Mouse (Mus musculus): ENCODE results near the gene Mbd5.

Mbd5 gene

DNA sequence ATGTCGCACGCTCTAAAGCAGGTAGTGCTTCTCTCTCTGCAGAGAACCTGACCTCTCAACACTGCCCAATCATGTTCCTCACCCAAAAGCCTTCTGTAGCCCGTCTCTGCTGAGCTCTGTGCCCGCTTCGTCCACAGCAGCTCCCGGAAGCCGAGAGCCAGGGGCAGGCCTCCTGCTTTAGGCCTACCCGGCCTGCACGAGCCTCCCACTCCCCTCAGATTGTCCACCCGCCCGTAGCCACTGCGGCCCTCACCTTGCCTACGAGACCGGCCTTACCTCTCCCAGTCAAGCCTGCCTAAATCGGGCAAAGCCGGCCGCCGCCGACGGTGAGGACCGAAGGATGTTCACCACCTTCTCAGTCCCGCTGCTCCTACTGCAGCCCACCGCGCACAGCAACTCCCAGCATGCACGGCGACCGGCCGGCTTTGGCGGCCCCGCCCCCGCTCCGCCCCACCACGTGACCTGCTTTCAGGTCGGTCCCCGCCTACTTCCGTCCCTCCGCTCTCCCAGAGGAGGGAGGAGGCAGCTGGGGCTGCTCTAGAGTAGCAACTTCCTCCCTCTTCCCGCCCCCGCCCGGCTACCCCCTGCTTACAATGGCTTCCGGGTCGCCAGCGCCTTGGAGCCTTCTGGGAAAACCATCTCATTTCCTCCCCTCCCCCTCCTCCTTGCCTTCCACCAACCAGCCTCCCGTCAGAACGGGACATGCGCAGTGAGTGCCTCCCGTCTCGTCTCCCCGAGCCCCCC lies at the start of gene Mbd5:
TSS of gene Mbd5 (plus strand) at position 668 of the 744 bp plus-strand sequence.
- DNase-seq: peak; percentile 99

DNA sequence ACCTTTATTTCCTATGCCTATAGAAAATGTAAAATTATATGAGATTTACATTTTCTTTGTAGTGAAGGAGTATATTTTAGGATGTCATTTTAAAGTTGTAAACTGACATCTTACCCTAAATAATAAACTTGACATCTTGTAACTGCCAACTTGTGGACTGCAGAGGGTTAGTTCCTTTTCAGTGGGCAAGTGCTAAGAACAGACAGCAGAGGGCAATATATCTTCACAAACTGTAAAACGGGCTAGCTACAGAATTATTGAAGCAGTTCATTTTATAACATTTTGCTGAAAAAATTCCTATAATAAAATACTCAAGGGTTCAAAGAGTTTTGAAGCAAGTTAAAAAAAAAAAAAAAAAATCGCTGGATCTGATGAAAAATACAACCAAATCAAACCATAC lies 40.4 kb upstream of the Mbd5 start:
- no peak for DNase-seq

DNA sequence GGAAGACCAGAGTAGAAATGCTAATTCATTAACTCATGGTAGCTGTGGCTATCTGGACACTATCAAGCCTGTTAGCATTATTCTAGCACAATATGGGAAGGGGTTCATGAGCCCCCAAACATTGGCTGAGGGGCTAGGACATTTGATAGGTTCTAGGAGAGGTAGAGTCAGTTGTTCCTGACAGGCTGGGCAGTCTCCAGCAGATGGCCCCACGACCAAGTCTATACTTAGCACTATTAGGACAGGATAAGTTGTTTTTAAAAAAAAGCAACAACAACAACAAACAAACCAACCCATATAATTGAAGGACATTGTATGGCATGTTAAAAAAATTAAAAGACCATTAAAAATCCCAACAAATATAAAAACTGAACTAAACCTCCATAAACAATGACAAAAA lies 35.1 kb upstream of the Mbd5 start:
- DNase-seq: no peak

DNA sequence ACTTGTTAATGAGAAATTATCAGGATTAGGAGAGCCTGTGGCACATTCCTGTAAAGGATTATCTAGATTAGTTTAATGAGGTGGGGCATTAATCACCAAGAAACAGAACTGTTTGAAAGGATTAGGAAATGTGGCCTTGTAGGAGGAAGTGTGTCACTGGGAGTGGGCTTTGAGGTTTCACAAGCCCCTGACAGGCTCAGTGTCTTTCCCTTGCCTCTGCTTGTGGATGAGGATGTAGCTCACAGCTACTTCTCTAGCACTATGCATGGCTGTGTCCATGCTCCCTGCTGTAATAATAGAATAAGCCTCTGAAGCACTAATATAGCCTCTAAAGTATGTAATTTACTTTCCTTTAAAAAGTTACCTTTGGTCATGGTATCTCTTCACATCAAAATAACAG lies 33.5 kb upstream of the Mbd5 start:
- no peak for DNase-seq

DNA sequence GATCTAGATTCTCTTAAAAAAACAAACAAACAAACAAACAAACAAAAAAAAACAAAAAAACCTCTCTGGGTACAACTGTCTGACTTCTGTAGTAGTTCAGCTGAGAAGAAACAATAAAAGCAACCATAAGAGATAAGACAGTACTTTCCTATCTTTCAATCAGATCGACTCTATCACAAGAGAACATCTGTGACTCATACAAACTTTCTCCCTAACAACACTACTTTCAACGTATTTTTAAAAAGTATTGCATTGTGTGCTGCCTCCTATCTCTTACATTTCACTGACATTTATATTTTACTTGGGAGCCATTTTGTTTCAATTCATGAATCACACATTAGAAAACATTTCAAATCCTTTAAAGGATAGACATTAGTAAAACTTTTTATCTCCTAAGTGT lies 14.2 kb upstream of the Mbd5 start:
- DNase-seq: no peak

DNA sequence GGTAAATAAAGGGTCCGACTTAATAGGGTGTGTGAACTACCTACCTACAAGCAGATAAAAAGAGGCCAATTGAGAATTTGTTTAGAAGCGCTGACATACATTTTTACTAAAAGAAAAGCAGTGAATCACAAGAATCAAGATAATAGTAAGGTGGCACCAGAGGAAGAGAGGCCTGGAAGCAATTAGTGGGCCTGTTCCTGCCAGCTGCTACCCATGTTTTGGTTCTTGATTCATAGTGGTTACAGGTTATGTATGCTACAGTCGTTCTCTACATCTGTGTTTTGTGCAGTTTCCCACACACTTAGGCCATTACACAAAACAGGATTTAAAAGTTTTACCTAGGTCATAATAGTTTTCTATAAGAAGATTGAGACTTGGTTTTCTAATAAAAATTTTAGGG lies 1.5 kb upstream of the Mbd5 start:
- DNase-seq: no peak

DNA sequence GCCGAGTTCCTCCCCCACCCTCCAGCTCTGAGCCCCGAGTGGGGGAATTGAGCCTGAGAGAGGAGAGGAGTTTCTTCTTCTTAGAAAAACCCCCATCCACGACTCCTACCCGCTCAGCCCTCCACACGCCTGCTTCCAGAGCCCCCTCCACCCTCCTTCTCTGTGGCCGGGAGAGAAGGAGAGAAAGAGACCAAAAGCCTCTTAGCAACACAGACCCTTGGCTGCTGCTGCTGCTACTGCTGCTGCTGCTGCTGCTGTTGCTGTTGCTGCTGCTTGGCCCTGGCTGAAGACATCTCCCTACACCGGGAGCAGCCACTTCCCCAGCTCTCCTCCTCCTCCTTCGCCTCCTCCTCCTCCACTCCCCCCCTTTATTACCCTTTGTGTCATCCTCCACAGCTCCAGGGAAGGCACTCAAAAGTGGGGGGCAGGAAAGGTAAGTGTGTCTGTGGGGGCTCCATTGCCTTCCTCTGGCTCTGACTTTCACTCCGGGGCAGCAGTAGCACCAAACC lies 489 bp downstream of the Mbd5 start:
- DNase-seq: peak; percentile 29 to 49

DNA sequence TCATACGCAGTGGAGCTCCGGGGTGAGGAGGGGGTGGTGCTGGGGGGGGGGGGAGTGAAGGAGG lies 776 bp downstream of the Mbd5 start, which contains the start of gene Orc4:
TSS of gene Orc4 (minus strand) at position 26 of the 64 bp plus-strand sequence.
- DNase-seq: no peak

DNA sequence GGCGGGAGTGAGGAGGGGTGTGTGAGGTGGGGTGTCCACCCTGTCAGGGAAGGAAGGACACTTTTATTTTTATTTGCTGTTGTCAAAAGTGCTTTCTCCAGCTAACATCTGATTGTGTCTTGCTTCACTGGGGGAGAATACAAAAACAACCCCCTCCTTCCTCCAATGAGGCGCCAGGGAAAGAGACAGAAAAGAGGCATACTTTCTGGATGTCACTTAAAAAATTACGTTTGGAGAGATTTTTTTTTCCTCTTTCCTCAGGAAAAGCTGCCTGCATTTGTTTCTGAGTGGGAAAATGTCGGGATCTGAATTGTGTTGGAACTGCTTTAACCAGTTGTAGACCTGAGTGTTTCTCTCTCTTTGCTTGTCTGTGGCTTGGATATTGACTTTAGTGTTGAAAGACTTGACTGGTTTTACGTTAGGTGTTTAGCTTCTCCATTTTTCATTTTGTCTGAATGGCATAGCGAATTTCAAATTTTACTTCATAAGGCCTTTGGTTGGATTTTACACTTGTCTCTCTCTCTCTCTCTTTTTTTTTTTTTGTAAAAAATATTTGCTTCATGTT lies 1.1 kb downstream of the Mbd5 start:
- DNase-seq: no peak

DNA sequence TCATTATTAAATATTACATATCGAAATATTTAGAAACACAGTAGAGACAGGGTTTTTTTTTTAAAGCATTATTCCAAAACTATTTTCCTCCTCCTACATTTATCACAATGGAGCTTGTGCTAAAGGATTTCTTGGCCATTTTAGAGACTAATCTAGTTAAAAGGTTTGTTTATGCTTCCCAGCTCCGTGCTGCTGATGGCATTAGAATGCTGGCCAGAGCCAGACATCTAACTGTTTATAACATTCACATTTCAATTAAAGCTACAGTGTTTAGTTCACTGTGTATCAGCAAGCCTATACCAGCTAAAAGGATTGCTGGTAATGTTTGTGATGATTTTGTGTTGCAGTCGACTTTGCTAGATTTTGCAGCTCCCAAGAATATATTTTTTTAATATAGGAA lies 7.3 kb downstream of the Mbd5 start:
- no peak for DNase-seq

DNA sequence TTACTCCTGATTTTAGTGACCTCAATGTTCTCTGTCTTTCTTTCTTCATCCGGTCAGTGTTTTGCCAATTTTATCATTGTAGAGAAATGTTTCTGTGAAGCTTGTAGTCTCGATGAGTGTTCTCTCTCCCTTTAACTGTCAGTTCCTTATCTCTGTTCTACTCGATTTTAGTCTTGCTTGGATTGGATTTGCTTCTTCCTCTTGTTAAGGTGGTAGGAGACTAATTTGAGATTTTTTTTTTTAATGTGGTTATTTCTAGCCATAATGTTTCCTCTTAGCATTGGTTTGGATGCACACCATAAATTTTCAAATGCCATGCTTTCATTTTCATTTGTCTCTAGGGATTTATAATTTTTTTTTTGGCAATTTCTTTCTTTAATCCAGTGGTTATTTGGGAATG lies 29.6 kb downstream of the Mbd5 start:
- no peak for DNase-seq

DNA sequence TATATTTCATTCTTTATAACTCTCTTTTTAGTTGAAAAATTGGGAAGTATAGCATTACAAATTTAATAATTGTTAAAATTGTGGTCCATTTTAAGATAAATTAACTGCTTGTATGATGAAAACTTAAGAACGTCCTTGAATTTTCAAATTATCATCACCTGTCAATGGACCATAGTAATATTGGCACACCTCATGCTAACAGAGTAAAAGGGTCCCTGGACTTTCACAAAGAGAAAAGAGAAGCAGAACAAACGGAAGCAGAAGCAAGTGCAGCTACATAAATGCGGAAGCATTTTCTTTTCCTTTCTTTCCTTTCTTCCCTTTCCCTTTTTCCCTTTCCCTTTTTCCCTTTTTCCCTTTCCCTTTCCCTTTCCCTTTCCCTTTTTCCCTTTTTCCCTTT lies 41.0 kb downstream of the Mbd5 start:
- DNase-seq: no peak

DNA sequence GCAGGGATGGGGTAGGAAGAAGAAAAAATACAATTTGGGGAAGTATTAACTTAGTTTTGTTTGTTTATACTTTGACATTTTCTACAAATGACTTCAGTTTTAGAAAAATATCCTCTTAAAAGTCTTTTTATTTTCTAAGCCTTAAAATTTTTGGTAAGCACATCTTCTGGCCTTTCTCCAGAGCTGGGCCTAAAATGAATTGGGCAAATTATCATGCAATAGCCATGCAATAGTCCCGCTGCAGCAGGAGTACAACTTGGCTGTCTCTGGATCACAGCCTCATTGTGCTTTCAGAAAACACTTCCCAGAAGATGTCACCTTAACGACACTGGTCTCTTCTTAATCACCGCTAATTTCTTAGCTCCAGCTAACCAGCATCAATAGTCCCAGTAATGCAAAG lies 91.2 kb downstream of the Mbd5 start:
- no peak for DNase-seq

DNA sequence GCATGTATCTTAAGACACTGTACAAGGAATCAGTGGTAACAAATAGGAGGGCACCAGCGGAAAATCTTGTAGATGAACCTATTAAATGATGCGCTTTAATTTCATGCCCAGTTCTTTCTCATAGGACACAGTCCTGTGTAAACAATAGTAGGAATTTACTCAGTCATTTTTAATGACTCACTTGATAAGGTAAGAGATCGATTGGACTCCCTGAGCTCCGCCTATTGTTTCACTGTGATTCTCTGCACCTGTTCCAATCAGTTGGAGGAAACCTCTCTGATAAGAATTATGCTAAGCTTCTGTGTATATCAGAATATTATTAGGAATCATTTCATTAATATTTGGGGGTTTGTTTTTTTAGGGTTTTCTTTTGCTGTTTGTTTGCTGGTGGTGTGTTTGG lies 100.7 kb downstream of the Mbd5 start:
- DNase-seq: no peak

DNA sequence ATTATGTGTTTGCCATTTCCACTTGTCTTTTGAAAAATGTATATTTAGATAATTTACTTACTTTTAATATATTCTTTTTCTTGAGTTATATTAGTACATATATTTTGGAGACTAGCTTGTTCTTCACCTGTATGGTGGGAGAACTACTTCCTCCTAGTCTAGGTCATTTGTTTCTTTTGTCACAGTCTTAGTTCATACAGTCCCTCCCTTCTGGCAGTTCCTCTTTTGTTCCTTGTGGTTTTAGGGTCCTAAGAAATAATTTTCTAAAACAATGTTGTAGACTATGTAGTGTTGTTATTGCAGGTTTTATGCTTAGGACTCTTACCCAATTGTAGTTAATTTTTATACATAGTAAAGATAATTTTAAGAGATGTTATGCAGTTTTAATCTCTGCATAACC lies 118.6 kb downstream of the Mbd5 start:
- DNase-seq: no peak

DNA sequence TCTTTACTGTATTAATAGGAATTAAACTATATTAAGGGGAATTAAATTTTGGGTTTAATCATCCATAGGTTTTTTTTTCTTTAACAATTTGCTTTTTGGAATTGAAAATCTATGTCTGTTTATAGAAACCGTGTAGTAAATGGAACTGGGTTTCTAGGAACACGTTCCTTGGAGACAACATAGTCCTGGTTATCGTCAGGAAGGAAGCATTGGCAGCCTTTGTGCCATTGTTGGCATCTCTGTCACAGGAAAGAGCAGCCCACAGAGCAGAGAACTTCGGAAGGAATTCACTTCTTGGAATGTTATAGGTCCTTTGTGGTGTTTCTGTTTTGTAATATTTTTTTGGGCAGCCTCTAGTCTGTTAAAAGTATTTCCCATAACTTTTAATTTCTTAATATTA lies 135.7 kb downstream of the Mbd5 start:
- DNase-seq: no peak

DNA sequence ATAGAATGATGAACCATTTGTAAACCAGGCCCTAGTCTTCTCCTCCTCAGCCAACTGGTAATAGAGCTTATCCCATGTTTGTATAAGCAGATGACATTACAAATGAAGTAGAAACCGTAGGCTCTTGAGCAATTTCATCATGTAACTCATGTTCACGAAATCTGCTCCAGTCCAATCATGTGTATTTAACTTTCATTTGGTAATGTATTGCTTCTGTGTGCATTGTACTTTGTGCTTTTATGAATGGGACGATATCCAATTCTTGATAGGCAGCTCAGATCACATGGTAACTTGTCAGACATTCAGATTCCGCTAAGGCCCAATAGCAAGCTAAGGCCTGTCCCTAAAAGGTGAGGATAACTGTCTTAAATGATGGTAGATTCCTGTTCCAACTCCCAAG lies 141.5 kb downstream of the Mbd5 start:
- DNase-seq: no peak

DNA sequence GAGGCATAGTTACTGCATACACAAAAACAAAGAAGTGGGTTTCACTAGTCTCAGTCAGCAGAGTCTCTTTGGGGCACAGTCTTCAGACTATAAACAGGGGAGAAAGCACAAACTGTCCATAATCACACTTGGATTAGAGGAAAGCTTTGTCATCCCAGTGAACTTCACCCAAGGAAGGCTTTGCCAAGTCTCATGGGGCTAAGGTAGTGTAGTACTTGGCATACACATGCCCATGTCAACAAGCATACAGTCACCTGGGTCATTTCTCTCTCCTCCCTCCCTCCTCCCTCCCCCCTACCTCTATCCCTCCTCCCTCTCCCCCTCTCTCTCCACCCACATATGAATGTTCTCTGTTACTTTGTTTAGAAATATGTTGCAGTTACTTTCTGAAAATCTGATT lies 147.5 kb downstream of the Mbd5 start:
- DNase-seq: no peak

DNA sequence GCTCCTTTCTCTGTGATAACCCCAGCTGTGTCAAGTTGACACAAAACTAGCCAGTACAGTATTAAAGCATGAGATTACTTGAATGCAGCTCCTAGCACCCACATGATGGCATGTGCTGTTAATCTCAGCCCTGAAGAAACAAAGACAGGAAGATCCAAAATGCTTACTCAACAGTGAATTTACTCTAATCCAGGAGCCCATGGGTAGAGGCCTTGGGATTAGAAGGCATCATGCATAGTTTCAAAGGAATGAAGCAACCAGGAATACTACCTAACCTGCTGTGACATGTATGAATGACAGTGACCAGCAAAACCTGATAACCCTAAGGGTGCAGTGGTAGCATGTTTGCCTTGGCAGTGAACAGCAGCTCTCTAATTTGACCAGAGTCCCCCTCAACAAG lies 159.6 kb downstream of the Mbd5 start:
- DNase-seq: no peak

DNA sequence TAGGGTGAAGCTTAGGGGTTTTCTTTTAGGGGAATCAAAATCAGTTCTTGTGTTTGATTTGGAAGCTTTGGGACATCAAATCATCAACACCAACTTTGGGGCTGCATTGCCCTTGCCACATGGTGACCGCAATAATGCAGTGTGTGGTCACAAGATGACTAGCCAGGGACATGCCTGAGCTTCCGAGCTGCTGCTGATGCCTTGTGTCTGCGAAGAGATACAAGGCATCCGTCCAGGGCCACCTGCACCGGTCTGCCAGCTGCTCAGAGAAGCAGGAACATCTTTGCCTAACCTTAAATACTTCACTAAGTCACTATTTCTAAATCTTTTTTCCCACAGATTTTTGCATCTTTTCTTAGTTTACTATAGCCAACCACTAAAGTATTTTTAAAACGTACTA lies 170.6 kb downstream of the Mbd5 start:
- DNase-seq: no peak

DNA sequence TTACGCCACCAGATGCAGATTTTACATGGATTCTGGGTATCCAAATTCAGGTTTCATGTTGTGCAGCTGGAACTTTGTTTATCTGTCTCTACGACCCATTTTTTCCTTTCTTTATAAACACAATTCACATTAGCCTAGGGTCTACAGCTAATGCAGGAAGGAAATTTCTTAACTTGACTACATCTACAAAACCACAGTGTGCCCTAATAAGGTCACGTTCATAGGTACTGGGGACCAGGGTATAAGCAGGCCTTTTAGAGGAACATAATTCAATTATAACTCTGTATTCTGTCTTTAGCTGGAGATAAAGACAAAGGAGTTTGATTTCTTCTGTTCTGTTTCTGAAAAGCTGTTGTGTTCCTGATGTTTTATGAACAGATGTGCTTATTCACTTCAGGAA lies 172.3 kb downstream of the Mbd5 start:
- DNase-seq: no peak

DNA sequence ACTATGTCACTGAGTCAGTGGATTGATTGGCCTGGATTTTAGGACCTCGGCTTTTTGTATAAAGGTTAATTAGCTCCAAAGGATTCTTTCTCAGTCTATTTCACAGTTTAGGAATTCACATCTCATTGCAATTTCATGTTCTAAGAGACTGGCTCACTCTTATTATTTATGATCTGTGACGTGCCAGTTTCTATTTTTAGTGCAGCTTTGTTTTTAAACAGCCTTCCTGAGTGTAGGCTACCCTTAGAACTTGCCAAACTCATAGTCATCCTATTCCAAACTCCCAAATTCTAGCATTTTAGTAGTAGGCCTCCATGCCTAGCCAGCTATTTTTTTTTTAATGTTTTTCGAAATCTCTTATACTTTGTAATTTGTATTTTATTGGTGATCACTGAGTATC lies 192.9 kb downstream of the Mbd5 start:
- DNase-seq: no peak

DNA sequence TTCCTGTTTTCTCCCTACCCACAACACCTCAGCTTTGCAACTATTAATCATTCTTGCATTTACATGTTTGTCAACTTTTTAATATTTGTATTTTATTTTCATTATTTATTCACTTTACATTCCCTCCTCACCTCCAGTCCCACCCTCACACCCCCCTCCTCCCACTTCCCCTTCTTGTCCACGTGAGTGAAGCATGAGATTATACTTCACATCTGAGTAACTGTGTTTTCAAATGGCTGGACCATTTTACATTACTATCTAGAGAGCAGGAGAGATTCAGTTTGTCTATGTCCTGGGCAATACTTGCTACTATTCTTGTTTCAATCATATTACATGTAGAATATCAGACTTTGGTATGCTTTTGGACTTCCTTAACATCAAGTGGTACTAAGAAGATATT lies 204.3 kb downstream of the Mbd5 start:
- DNase-seq: no peak

DNA sequence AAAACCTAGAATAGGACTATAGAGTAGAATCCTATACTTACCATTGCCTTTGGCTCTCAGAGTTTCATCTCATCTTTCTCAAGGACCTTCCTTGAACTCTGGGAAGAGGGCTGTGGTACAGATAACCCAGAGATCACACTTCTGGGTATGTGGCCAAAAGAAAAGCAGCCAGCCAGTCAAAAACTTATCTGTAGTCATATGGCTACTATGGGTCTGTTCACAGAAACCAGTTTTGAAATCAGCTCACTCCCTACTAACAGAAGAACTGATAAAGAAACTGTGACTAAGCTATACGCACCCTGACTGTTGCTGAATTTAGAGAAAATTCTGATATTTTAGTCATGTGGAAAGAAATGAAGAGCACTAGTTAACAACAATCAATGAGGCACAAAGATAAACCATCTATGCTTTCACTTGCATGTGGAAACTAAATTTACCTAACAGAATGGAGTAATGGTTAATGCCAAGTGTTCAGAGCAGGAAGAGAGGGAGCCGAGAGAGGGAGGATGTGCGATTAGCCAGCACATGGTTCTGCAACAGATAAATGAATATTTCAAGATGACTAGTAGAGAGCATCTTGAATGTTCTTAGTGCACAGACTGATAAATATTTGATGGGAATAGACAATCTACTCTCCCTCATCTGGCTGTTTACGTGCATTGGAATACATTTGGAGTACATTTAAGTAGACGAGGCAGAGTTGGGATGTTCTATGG lies 211.1 kb downstream of the Mbd5 start:
- no peak for DNase-seq

DNA sequence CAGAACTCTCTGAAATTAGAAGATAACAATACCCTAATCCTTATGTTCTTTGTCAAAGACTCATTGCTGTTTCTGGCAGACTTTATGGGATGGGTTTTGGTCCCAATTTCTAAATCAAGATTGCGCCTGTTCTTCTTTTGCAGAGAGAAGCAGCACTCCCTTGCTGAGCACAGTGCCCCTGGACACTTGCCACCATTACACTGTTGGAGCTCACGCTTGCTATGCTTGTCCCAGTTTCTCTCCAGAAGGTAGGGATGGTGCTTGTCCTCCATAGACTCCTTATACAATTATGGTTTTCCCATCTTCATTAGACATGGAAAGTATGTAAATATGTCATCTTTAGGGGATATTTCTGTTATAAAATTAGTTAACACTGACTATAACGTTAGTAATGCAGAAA lies 220.5 kb downstream of the Mbd5 start:
- no peak for DNase-seq
